Mouse (Mus musculus) lung, embryonic 14.5 days (tissue): ENCODE results near the gene Sox15. TPM values are rescaled to one million over a fixed set of nuclear protein-coding genes. Genes with fewer than 3 reads are reported as not detected.

Source experiments
- ATAC-seq: fragments of 200-750 bp; cut with Nextera tagmentation; 2 replicates; pipeline ENCODE4 v1.8.0; 2017; ENCODE audit warnings: mild to moderate bottlenecking, moderate TSS enrichment, moderate library complexity; ENCODE audit not compliant: insufficient read depth
- DNase-seq: peaks from one replicate; pipeline ENCODE4 v3.0.0-alpha.2; 2015
- H3K27ac ChIP-seq: fragments of 300-500 bp; sonication (generic); 2 replicates; pipeline ENCODE4 v1.5.1; 2014; ENCODE audit warnings: low read depth, mild to moderate bottlenecking, moderate library complexity
- H3K27me3 ChIP-seq: fragments of 300-500 bp; sonication (generic); 2 replicates; pipeline ENCODE4 v1.6.1; 2014; ENCODE audit warnings: low read length, control low read depth; ENCODE audit not compliant: insufficient read depth
- H3K36me3 ChIP-seq: fragments of 300-500 bp; sonication (generic); 2 replicates; pipeline ENCODE4 v1.6.1; 2014; ENCODE audit warnings: control low read depth; ENCODE audit not compliant: insufficient read depth
- H3K4me1 ChIP-seq: fragments of 300-500 bp; sonication (generic); 2 replicates; pipeline ENCODE4 v1.6.1; 2014; ENCODE audit warnings: antibody characterized with exemption, control low read depth; ENCODE audit not compliant: insufficient read depth
- H3K4me2 ChIP-seq: fragments of 300-500 bp; sonication (generic); 2 replicates; pipeline ENCODE4 v1.6.1; 2014; ENCODE audit warnings: mild to moderate bottlenecking
- H3K4me3 ChIP-seq: fragments of 300-500 bp; sonication (generic); 2 replicates; pipeline ENCODE4 v1.5.1; 2014; ENCODE audit warnings: low read depth, low read length
- H3K9ac ChIP-seq: fragments of 300-500 bp; sonication (generic); 2 replicates; pipeline ENCODE4 v1.6.1; 2014
- H3K9me3 ChIP-seq: fragments of 300-500 bp; sonication (generic); 2 replicates; pipeline ENCODE4 v1.6.1; 2016; ENCODE audit warnings: low read depth, low read length, control low read depth
- CTCF ChIP-seq: IDR thresholded peaks from 2 replicates; pipeline ENCODE4 v1.5.1; 2016; ENCODE audit warnings: antibody characterized with exemption, low read depth
- WGBS: fragments of 180-500 bp; shearing (Covaris S2); extraction: QIAGEN DNeasy Blood & Tissue Kit; methylation state at CpG from one replicate; pipeline ENCODE4 v1.1.7; 2014; 5-methylcytosine and 5-hydroxymethylcytosine counted together
- polyA plus RNA-seq: library from polyadenylated mRNA; unstranded; fragments of >200 nt; fragmentation: Nextera tagmentation; extraction: Ambion mirVana; gene quantifications from 2 replicates; pipeline ENCODE4 v1.2.1, GENCODE M21; 2014

The Sox15 gene
- polyA plus RNA-seq, 1 experiment from 2014 or later, result not detected

DNA sequence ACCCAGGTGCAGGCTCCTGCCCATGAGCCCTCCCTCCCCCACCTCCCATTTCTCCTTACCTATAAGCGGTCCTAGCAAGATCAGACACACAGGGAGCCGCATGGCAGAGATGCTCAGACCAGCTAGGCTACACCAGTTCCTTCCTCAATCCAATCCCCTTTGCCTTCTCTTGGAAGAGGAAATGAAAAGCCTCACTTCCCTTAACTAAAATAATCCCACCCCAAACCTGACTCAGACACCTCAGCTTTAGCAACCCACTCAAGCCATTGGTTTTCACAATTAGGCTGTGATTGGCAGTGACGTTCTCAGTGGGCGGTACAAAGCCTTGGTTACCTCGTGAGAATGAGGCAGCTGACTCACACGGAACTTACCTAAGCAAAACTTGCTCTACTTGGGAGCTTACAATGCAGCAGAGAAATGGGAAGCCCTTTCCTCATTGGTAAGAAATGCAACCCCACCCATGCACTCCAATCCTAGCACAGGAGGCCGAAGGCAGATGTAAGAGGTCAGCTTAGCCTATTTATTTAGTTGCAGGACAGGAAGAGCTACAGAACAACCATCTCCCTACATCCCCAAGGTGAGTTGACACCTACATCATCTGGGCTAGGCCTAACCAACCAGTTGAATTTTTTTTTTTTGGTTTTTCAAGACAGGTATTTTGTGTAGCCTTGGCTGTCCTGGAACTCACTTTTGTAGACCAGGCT, 11.0 kb downstream of the Sox15 start, which contains the start of gene Cd68:
TSS of gene Cd68 (minus strand) at position 193 of the 704 bp plus-strand sequence.
- H3K4me1 ChIP-seq, result peaks cover 5% of the 10 kb centered on the region
- 0 out of 2 replicates have a peak within 1 kb of the TSS, but pooled peaks have one; percentile 2 for H3K4me3 ChIP-seq
- H3K4me2 ChIP-seq, result no peak within 1 kb of the TSS
- H3K9ac ChIP-seq, result no peak within 1 kb of the TSS
- peaks cover 73% of the 10 kb centered on the region for H3K36me3 ChIP-seq
- 25% methylated on average over 7 of the region's 7 CpGs for WGBS
- DNase-seq, result peak; percentile 73
- H3K27ac ChIP-seq, result 0 out of 2 replicates have a peak within 1 kb of the TSS, but pooled peaks have one; percentile 24
- no peaks in the 10 kb centered on the region for H3K27me3 ChIP-seq
- H3K9me3 ChIP-seq, result no peaks in the 10 kb centered on the region
- no peak for TF ChIP-seq CTCF
- ATAC-seq, result no peak

DNA sequence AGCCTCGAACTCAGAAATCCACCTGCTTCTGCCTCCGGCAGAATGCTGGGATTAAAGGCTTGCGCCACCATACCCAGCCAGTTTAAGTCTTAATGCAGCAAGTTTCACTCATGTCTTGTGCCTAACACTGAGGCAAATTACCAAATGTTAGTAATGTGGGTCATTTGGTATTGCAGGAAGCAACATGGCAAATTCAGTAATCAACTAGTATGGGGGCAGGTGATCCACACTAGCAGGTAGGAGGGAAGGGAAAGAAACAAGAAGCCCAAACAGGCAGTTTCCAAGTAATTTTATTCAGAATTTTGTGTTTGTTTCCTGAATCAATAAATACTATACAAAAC, 11.5 kb downstream of the Sox15 start:
- Histone ChIP-seq H3K27ac (no peak overlapping the region), H3K27me3 (no peaks in the 10 kb centered on the region), H3K36me3 (peaks cover 73% of the 10 kb centered on the region), H3K4me1 (peaks cover 5% of the 10 kb centered on the region), H3K4me2 (no peak overlapping the region), H3K4me3 (no peak overlapping the region), H3K9me3 (no peaks in the 10 kb centered on the region), H3K9ac (no peak overlapping the region)
- 79% methylated on average over 3 of the region's 3 CpGs for WGBS
- ATAC-seq (no peak), DNase-seq (no peak)
- no peak for TF ChIP-seq CTCF

DNA sequence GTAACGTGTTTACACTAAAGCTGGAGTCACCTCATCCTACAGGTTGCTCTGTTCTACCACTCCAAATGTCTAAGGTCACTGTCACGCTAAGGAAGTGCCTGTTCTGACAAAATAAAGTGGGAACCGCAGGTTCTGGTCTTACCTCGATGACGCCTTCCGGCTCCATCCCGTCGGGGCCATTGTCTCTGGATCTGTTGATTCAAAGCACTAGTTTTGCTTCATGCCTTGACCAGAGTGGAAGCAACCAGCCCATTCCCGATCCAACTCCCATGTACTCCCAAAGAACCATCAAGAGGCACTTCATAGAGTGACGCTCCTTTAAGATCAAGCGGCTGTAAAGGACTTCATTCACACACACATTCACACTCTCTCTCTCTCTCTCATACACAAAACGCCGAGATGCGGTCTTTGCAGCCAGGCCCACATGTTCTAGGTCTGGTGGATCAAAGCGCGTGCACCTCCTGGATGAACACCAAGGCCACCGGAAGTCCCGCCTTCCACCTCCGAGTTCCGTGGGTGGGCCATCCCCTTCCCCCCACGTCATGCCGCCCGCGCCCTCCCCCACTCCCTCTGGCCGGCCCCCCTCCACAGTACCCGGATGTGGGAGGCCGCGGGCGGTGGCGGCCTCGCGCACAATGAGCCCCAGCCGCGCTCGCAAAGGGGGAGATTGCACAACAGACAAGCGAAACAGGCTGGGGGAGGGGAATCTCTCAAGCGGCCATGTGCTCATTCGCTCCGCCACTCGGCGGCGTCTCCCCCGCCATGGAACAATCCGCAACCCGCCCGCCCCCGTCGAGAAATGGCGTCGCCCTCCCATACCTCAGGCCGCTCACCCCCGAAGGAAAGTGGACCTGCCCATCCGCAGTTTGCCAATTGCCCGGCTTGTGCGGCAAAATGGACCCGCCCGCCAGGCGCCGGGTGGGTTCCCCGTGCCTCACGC, 15.9 kb downstream of the Sox15 start:
- Histone ChIP-seq H3K27ac (peak overlapping the region; percentile 99), H3K9ac (peak overlapping the region; percentile 100), H3K36me3 (peaks cover 76% of the 10 kb centered on the region), H3K4me3 (peak overlapping the region; percentile 99), H3K27me3 (no peaks in the 10 kb centered on the region), H3K9me3 (no peaks in the 10 kb centered on the region), H3K4me2 (peak overlapping the region; percentile 96), H3K4me1 (peaks cover 2% of the 10 kb centered on the region)
- peak; percentile 95 for DNase-seq
- WGBS, result under 1% methylated on average over 60 of the region's 61 CpGs
- TF ChIP-seq CTCF, result no peak
- peak; percentile 62 for ATAC-seq

DNA sequence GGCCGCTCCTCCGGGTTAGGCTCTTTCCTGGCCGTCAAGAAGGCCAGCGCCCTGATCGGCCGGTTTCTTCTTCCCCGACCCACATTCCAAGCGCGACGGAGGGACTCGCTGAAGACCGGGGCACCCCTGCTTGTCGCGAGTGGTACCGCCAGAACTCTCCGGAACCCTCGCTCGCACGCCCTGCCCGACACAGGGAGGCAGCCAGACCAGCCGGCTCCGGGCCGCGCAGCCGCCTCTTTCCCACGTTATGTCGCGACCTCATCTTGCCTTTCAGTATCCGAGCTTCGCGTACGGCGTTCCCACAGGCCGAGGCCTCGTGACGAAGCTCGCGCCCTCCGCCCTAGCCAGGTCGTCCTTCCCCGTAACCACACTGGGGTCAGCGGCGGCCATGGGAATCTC, 16.6 kb downstream of the Sox15 start:
- ATAC-seq (peak; percentile 2; the same call in 1 of the 2 replicates), DNase-seq (no peak)
- Histone ChIP-seq H3K4me1 (peaks cover 2% of the 10 kb centered on the region), H3K9me3 (no peaks in the 10 kb centered on the region), H3K27ac (peak overlapping the region; percentile 99), H3K9ac (peak overlapping the region; percentile 100), H3K4me2 (peak overlapping the region; percentile 96), H3K4me3 (peak overlapping the region; percentile 99), H3K36me3 (peaks cover 76% of the 10 kb centered on the region), H3K27me3 (no peaks in the 10 kb centered on the region)
- WGBS, result under 1% methylated on average over 43 of the region's 43 CpGs
- no peak for TF ChIP-seq CTCF

DNA sequence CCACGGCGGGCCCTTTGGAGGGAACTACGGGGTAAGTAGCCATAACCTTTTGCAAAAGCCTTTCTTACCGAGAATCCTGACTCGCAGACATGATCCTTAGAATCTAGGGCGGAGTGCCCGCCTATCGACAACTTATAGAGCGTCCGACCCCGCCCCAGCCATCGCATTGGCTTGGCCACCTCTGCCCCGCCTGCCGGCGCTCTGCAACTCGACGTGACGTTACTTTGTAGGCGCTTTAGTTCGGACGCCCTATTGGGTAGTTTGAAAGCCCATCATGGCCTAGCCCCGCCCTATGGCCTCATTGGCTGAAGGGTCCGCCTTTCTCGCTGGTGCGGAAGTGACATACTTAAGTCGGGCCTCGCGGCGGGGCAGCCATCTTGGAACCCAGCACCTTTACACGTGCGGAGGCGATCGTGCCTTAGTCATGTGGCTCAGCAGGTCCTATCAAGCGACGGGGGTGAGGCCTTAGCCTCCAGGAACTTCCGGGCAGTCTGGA, 17.1 kb downstream of the Sox15 start, which contains the start of gene Eif4a1:
TSS of gene Eif4a1 (minus strand) at position 213 of the 496 bp plus-strand sequence.
- 0% methylated on average over 36 of the region's 36 CpGs for WGBS

DNA sequence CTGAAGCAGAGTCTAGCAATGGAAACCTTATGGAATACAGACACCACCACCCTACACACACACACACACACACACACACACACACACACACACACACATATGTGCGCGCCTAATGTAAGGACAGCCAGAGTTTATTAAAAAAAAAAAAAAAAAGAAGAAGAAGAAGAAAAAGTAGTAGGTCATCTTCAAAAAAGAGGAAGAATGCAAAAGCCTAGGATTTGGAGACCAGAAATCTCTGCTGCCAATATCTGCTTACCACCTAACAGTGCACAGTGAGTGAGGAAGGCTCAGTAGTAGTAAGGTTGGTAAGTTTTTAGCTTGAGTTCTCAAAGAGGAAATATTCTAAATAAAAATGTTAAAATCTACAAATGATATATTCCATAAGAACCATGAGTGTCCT, 24.0 kb downstream of the Sox15 start:
- no peak overlapping the region for H3K4me2 ChIP-seq
- no peak for ATAC-seq
- H3K9me3 ChIP-seq, result no peaks in the 10 kb centered on the region
- no peak for DNase-seq
- no peak overlapping the region for H3K9ac ChIP-seq
- TF ChIP-seq CTCF, result no peak
- WGBS, result 100% methylated on average over 2 of the region's 2 CpGs
- H3K27me3 ChIP-seq, result no peaks in the 10 kb centered on the region
- peaks cover 6% of the 10 kb centered on the region; the same call in 1 of the 2 replicates for H3K4me1 ChIP-seq
- no peak overlapping the region for H3K4me3 ChIP-seq
- H3K36me3 ChIP-seq, result peaks cover 65% of the 10 kb centered on the region
- H3K27ac ChIP-seq, result no peak overlapping the region

More for the DNA sequence above, 17.1 kb downstream of the Sox15 start, which contains the start of gene Eif4a1:
- Histone ChIP-seq H3K9me3 (no peaks in the 10 kb centered on the region), H3K27me3 (no peaks in the 10 kb centered on the region), H3K4me3 (peak within 1 kb of the TSS; percentile 99), H3K27ac (peak within 1 kb of the TSS; percentile 99), H3K4me2 (peak within 1 kb of the TSS; percentile 96), H3K36me3 (peaks cover 78% of the 10 kb centered on the region), H3K9ac (peak within 1 kb of the TSS; percentile 100), H3K4me1 (peaks cover 2% of the 10 kb centered on the region)
- no peak for TF ChIP-seq CTCF
- ATAC-seq (peak; percentile 97), DNase-seq (peak; percentile 100)
